Mouse (Mus musculus): ENCODE data around the gene Atg10.

Atg10 gene

DNA sequence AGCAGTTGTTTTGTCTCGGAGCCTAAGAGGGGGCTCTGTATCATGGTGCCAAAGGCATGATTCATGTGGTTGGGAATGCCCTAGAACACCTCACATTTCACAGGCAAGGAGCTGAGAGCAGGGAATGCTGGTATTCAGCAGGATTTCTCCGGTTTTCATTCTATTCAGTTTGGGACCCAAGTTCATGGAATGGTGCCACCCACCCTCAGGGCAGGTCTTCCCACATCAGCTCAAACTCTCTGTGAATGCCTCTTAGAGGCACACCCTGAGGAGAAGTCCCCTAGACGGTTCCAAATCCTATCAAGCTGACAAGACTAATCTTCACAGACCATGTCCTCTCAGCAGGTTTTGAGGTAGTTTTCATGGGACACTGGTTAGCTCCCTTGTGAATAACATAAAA is 211.9 kb downstream of the Atg10 start:
- DNase-seq (ENCODE audit: low spot score), result no peak

DNA sequence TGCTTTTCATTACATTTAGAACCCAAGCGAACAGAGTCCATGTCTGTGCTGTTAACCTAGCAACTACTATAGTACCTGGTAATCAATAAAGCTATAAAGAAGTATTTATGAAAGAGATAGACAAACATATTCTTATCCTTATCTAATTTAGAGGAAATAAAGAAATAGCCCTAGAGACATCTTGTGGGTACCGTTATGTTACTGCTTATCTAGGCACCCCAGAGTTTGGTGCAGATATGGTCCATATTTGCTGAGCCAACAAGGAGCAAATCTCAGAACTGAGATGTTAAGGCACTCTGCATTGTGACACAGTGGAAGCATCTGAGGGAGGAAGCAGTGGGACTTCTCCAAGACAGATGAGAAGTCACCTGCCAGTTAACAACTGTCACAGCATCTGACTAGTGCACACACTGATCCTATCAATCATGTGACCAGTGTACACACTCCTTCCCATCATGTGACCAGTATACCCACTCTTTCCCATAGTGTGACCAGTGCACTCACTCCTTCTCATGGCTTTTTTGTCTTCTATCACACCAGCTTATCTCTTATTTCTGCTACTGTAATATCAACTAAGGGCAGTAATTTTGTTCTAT is 228.6 kb downstream of the Atg10 start:
- no peak for DNase-seq (ENCODE audit: low spot score)

DNA sequence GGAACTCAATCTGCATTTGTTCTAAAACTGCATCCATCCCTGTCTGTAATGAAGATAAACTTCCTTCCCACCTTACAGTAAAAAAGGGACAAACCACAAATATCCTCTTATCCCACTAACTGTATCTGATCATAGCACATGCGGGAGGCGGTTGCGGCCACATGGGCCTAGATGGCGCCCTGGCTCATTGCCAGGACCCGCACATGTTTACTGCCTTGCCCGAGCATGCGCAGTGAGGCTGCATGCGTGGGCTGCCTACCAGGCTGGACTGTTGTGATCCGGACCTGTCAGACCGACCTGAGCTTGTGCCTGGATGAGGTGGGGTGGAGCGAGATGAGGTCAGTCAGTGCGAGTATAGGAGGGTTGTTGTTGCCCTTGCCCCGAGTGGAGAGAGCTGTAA is 230.2 kb downstream of the Atg10 start:
- no peak for DNase-seq (ENCODE audit: low spot score)

DNA sequence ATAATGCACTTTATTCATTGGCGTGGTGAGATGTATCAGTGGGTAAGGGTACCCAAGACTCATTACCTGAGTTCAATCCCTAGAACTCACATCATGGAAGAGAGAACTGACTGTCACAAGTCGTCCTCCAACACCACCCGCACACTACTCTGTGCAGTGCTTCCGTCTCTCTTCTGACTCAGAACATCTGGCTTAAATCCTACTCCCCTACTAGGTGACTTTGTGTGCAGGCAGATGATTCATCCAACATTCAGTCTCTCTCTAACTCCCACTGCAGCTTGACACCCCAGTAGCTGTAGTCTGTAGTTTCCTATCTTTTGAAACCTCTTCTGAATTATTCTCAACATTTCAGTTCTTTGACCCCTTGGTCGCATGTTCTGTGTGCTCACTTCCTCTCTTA is 230.8 kb downstream of the Atg10 start:
- DNase-seq (ENCODE audit: low spot score), result no peak

DNA sequence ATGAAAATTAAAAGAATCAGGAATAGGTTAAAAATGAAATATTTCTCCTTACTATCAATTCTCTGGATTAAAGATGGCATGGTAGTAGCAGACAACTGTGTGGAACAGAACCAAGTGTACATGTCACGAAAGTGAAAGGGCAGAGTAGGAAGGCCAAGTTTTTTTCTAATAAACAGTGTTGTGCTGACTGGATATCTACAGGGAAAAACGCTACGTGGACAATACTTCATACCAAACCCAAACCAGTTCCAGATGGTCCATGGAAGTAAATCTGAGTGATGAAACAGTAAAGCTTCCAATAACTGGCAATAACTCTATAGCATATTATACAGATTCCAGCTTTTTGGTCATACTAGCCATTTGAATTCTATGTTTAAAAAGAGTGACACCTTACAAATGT is 235.5 kb downstream of the Atg10 start:
- no peak for DNase-seq (ENCODE audit: low spot score)

DNA sequence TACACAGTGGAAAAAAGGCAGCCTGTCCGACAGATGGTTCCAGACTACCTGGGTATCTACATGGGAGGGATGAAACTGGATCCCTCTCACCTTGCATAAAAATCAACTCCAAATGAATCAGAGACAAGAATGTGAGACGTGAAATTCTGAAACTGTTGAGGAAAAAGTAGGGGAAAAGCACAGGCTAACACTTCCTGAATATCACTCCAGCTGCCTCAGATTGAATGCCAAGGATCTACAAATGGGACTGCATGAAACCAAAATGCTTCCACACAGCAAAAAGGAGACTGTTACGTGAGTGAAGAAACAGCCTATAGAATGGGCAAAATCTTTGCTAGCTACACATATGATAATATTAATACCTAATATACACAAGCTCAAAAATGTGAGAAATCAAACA is 238.4 kb downstream of the Atg10 start:
- no peak for DNase-seq (ENCODE audit: low spot score)

DNA sequence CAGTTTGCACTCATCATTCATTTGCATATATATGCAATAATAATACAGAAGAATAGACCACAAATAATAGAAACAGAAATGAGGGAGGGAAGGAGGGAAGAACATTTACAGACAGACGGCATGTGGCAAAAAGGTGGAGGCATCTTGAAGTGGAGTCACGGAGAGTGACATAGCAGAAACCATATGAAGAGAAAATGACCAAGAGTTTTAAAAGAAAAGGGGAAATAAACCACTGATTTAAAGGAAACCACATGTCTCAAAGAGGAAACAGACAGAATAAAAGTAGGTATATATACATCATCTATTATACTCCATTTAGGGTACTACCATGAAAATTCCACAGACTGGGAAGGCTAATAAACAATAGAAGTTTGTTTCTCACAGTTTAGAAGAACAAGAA is 239.7 kb downstream of the Atg10 start:
- DNase-seq (ENCODE audit: low spot score), result no peak

DNA sequence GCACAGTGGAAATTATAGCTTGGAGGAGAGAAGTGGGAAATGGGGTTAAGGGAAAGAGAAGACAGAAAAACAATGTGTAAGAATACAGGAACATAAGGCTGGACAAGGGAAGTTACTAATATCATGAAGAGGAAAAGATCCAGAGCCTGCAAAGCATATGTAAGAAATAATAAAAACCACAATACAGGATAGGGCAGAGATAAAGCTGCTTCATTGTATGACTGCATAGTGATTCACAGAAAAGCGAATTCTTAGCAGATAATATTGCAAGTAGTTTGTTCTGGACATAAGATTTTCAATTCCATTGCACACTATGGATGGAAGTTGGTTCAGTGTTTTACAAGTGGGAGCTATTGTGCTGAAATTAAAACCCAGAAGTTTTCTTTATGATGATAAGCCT is 242.0 kb downstream of the Atg10 start:
- DNase-seq (ENCODE audit: low spot score), result no peak

DNA sequence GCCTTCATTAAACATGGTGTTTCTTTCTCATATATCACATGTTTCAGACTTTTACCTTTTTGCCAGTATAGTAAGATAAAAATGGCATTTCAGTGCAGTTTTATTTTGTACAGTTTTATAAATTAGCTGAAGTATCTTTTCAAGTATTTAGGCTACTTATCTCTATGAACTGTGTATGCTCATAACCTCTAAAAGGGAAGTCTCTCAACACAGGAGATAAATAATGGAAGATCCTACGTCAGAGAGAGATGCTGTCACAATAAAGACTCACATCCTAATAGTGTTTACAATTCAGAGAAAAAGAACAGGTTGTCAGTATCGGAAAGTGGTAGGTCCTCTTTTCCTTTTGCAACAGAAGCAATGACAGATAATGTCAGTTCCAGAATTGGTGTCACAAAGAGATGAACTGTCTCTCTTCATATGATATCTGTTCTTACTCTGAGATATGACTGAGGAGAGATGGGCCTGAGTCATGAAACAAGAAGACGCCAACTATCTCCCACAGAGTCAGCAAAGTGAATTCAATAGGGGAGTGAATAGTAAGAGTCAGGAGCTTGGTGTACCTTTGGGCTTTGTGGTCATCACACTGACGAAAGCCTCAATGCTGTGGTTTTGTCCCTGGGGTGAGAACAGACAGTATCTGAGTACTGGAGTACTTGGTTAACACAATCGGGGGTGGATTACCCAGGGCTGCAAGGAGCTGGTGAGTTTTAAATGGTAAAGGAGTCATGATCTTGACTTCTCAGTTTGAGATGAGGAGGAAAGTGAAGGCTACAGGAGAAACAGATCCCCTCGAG is 242.7 kb downstream of the Atg10 start:
- no peak for DNase-seq (ENCODE audit: low spot score)

DNA sequence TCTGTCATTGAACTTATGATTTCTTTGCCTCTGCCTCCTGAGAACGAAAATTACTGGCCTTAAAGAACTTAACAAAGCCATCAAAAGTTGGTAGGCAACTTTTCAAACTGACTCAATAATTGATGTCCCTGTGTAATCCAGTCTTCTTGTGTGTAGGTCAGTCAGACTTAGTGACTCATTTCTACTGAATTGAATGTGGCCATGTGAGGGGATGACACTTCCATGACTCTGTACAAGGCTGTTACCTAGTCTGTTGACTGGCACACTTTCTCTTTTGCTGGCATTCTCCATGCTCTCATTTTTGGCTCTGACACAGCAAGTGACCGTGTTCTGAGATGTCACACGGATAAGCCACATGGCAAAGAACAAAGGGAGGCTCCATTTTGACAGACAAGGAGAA is 246.7 kb downstream of the Atg10 start:
- no peak for DNase-seq (ENCODE audit: low spot score)

DNA sequence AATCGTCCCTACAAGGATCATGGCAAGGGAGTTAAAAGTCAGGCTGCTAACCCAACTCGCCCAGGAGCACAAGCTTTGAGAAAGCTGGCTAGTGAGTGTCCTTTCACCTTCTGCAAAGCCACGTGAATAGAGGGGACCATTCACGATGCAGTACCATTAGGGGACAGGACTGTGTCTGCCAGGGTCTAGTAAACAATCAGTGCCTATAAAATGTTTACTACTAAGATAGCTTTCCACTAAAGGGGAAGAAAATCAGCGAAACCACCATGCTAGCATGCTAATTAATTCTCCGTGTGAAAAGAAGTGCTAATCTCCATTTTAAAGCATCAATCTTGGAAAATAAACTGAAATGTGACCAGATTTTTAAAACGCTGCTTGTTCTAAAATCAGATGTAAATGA is 250.4 kb downstream of the Atg10 start:
- DNase-seq (ENCODE audit: low spot score), result no peak

DNA sequence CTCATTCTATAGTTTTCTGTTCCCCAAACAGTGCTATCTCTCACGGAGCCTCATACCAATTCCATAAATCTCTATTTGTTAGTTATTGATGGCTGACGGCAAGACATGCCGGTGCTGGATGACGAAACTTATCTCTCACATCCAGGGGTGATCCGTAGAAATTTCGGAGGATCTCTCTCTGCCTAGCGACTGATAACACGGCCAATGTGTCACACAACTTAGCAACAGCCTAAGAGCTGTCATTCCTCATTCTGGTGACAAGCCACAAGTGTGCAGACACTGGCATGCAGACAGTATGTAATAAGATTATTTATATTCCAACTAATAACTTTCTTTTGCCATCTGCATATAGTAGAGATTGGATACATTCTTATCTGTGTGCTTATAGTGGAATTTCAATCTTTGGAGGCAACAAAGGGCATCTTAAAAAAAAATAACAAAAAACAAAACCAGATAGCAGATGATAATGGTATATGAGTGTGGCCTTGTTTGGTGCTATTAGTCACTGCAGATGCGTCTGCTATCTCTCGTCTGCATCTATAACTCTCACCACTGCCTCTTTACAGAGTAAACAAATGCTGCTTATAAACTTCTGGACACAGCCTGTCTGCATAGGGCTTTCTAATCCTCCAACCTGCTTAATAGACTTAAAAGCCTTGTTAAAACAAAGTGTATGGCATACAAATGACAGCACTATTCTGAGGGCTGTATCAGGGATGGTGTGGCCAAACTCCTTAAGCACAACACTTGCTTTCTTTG is 253.3 kb downstream of the Atg10 start:
- peak; percentile 32 for DNase-seq (ENCODE audit: low spot score)

DNA sequence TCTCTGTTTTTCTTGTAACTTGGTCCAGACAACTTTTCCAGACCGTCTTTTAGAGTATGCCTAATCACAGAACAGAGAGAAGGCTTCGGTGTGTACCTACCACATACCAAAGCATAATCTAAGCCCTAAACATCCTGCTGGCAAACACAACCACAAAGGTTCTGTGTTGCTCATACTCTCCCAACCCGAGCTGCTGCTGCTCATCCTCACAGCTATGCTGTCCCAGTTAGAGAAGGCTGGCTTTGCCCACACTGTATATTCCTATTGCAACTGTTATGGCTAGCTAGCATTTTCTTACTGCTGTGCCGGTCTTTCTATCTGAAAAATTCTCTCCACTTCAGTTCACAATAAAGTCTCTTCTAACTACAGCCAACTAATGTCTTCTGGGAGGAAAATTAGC is 254.8 kb downstream of the Atg10 start:
- DNase-seq (ENCODE audit: low spot score), result no peak

DNA sequence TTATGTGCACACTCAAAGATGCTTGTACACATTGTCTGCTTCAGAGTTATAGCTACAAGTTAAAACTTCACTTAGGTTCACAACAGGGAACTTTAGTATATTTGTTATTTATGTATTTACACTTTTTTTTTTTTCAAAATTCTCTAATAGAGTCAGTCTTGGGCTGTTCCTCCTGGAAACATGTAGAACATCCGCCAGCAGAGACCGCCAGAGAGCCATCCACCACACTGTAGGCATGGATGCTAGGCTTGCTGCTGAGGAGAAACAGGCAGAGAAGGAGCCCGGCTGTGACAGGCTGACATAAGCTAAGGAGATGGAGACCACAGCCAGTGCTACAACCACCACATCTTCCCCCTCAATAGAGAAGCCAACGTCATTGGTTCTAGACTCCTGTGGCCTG is 256.3 kb downstream of the Atg10 start:
- DNase-seq (ENCODE audit: low spot score), result peak; percentile 34

DNA sequence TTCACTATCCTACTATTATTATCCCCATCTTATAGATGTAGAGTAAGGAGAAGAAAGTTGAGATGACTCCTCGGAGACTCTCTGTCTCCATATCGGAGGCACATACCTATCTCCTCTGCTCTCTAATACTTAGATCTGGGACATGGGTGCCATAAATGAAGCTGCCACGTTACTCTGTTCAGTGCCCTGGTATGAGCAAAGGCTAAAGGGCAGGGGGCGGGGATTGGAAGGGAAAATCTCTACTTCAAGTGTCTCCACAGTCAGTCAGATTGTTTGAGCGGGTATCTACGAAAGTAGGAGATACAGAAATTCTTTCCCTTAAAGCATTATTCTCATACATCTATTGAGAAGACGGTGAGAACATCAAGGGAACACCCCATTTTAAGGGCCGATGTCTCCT is 257.8 kb downstream of the Atg10 start:
- DNase-seq (ENCODE audit: low spot score), result no peak

DNA sequence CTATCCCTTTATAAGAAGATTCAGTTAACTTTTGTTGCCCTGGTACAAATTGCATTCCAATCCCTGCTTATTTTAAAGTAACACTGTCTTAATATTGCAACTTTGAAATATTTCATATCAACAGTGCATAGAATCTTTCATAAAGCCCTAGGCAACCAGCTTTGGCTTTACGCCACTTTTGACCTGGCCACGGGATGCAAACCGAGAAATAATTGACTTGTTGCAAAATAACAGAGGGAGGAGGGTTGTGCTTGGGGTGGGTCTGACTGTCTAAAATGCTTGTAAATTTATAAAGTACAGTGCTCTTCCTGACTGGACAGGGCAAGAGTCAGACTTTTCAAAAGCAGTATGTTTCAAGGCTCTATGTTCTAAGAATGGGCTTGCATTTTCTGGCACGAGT is 259.3 kb downstream of the Atg10 start:
- no peak for DNase-seq (ENCODE audit: low spot score)

DNA sequence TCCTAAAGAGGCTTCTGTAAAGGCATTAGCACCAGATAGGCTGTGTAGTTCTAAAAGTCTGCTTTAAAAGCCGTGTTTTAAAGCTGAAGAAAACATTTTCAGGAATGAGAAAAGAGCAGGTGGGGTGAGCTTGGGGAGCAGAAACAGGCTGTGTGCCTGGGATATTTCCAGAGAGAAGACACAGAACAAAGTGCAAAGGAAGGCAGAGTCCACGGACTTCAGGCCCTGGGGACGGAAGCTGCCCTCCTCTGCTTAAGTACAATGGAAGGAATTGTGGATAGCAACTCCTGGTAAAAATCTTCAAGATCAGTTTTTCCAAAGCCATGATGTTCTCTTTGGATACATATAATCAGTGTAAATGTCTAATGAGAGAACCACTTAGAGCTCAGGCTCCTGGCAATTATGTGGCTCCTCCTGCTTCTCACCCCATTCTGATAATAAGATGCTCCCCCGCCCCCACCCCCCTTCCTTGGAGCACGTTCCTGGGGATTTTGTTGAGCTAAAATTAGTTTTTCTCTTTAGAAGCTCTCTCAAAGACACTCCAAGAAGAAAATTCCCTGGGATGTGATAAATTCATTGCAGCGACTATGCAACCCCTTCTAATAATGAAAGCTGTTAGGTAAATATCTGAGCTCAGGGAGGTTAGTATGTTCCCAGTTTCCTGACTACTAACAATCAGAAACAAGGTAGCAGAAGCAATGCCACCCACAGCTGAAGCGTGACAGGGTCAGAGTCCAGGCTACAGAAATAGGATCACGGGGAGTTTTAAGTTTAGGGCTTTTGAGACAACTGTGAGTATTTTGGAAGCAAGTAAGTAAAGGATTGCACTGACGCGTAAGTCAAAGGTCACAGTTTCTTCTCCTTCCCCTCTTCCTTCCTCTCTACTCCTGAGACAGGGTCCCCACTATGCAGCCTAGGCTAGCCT is 260.7 kb downstream of the Atg10 start:
- DNase-seq (ENCODE audit: low spot score), result no peak

DNA sequence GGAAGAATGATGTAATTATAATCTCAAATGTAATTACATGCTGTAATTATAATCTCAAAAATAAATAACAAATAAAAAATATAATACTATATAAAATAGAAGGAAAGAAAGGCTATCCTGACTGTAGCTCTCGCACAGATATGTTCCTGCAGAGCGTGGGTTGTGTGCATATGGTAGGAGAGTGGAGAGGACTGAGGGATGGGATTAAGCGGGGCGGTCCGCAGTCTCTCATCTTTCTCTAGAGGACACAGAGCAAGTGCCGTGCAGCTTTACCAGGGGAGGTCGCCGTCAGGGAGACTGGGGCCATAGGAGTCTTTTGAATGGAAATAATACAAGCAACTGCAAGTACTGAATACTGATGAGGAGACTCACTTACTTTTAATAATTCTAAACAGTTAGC is 263.2 kb downstream of the Atg10 start:
- DNase-seq (ENCODE audit: low spot score), result no peak

DNA sequence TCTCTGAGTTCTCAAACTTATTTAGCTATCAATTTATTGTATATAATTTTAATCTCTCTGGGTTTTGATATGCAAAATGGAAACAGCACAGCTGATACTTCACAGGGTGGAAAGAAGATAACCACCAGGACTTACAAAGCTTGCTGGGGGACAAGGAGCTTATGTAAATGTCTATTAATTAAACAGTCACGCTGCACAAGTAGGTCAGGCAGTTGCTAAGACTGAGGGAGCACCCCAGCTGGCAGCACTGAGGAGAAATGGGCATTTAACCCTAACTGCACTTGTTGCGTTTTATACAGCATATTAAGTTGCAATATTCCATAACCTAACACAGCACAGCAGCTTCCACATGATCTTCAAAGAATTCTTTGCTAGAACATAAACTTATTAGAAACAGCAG is 264.9 kb downstream of the Atg10 start:
- DNase-seq (ENCODE audit: low spot score), result no peak

DNA sequence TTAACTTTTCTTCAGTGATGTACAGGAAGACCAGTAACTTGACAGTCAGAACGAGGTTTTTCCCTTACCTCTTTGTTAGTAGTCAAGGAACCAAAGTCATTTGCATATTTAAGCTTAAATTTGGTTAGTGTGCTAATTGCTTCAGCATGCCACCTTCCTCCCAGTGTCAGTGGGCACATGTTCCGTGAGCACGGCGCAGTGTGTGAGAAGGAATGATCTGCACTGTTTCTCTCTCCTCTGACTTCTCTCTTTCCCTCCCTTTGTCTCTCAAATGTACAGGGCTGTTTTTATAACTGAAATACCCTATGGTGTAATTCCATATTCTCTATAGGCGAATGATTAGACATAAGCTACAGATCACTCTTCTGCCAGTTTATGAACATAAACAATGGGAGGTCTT is 284.2 kb downstream of the Atg10 start:
- no peak for DNase-seq (ENCODE audit: low spot score)

DNA sequence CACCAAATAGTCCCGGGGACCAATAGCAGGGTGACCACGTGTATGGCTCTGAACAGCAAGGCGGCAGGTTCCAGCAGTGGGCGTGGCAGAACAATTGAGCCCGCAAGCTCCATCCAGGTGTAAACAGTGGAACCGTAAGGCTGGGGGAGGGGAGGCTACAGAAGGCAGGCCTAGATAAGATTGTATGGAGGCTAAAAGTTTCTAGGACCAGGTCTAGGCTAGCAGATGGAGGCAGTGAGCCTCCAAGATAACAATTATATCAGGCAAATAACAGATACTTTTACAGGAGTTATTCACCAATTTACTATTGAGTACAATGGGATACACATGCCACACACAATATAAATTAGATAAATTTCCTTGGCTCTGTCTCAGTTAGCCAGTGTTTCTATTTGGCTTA is 284.6 kb downstream of the Atg10 start:
- peak; percentile 79 for DNase-seq (ENCODE audit: low spot score)

DNA sequence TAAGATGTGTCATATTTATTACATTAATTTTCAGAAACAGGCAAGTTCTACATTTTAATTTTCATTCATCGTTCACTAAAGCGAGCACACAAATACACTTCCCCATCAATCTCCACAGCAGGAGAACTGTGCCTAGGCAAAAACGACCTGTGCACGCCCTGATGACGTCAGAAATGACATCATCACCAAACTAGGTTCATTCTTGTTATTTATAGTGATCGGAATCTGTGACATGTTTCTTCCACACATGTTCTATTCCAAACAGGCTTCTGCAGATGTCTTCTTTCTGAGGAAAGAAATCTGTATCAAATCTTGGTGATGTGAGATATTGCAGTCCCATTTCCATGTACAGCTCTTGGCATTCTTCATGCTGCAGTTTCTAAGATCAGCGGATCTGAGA is 287.9 kb downstream of the Atg10 start:
- DNase-seq (ENCODE audit: low spot score), result no peak
